Comparison of ENCODE assay signal across 8 mouse cellular contexts in genomic region chr13:95610786-95611562, GRCm38 (mm10). TPM values are rescaled to one million over a fixed set of nuclear protein-coding genes. Genes with fewer than 3 reads are reported as not detected.
DNase-seq lines count a peak whose midpoint lies in the region; ATAC-seq and TF ChIP-seq lines count a peak whose summit lies in the region.

No protein-coding gene starts in this region.

- peak; percentile 36 for DNase-seq in gastrocnemius, adult 18-20 months (ENCODE audit: low spot score)
- no peak for DNase-seq in gastrocnemius, postnatal 25 days
- DNase-seq in liver, adult 2 months (ENCODE audit: extremely low read depth, low read depth, low spot score) = peak; percentile 67
- DNase-seq in kidney, adult 18-20 months = no peak
- DNase-seq in embryo, embryonic 10 days (ENCODE audit: low spot score) = no peak
- no peak for DNase-seq in urinary bladder, postnatal 14 days (ENCODE audit: low spot score)

- WGBS in liver, adult 2 months = 68% methylated on average over 16 of the region's 16 CpGs

- no peak overlapping the region for H3K9ac ChIP-seq in liver, adult 2 months (ENCODE audit: low read depth, low read length)

- peaks cover 29% of the 10 kb centered on the region; the same call in 1 of the 2 replicates for H3K79me2 ChIP-seq in liver, adult 2 months (ENCODE audit: control insufficient read depth, insufficient read depth, low read length)

- no peak for TF ChIP-seq CTCF in liver, adult 2 months (IDR thresholded peaks at IDR 0.05; ENCODE audit: low read depth, low read length)

- ATAC-seq in erythroid progenitor cell, adult 5-6 weeks (replicated peaks; ENCODE audit: low FRiP score, poor library complexity, severe bottlenecking) = peak; percentile 51
- 0 out of 2 replicates have a peak, but pooled peaks have one; percentile 37 for ATAC-seq in megakaryocyte progenitor cell, adult 5-6 weeks (replicated peaks; ENCODE audit: poor library complexity)

- H3K4me1 ChIP-seq in liver, adult 2 months (ENCODE audit: control insufficient read depth, insufficient read depth, low read length) = peaks cover 30% of the 10 kb centered on the region

- H3K36me3 ChIP-seq in liver, adult 2 months (ENCODE audit: control insufficient read depth, insufficient read depth, low read length) = no peaks in the 10 kb centered on the region

- no peak overlapping the region for H3K27ac ChIP-seq in liver, adult 2 months (replicated peaks; ENCODE audit: insufficient read depth, low read depth, low read length)

- H3K4me3 ChIP-seq in liver, adult 2 months (ENCODE audit: insufficient read depth, low read depth, low read length) = no peak overlapping the region

- no peaks in the 10 kb centered on the region for H3K27me3 ChIP-seq in liver, adult 2 months (ENCODE audit: control insufficient read depth, insufficient read depth, low read length)

- TF ChIP-seq POLR2A in liver, adult 2 months (IDR thresholded peaks at IDR 0.05; ENCODE audit: extremely low read depth, insufficient read depth, low read length) = no peak

RNA-seq across cellular contexts. Expression of gene F2r, which starts 7.3 kb away (rescaled TPM):
- total RNA-seq in gastrocnemius, adult 18-20 months (2021) = 10 to 100 TPM in 1 of 2 experiments, 1 to 10 TPM in 1; 5.6 to 13.9 TPM
- total RNA-seq in gastrocnemius, postnatal 25 days (2021) = 1 to 10 TPM; 6.1 to 7.9 TPM
- 0.84 and 1.8 TPM in 2 replicates for total RNA-seq in erythroid progenitor cell, adult 5-6 weeks (2015; ENCODE audit: low replicate concordance)
- total RNA-seq in erythroid progenitor cell, adult 5-6 weeks (2017; ENCODE audit: low replicate concordance) = 0.68 and 2.7 TPM in 2 replicates
- 10.0 and 11.4 TPM in 2 replicates for total RNA-seq in liver, adult 2 months (2014; rRNA removed)
- 7.4 and 7.8 TPM in 2 replicates for polyA plus RNA-seq in liver, adult 2 months (2012; rRNA removed)
- 3.8 and 9.6 TPM in 2 replicates for total RNA-seq in megakaryocyte progenitor cell, adult 5-6 weeks (2015)
- 2.5 and 6.2 TPM in 2 replicates for total RNA-seq in megakaryocyte progenitor cell, adult 5-6 weeks (2017)

Comparison
In these comparisons a context has a peak if more than half of its experiments do, and no peak if none do; other contexts are left out.
1. DNase-seq: peak in gastrocnemius, adult 18-20 months (single experiment) and liver, adult 2 months (single experiment); none in gastrocnemius, postnatal 25 days (single experiment), kidney, adult 18-20 months (single experiment), embryo, embryonic 10 days (single experiment) and urinary bladder, postnatal 14 days (single experiment).